Mouse (Mus musculus): ENCODE results near the gene Ndst2.

- no peak for TF ChIP-seq CTCF (IDR thresholded peaks at IDR 0.05; ENCODE audit: low read depth, low read length)
- no peak for TF ChIP-seq GATA1 (IDR thresholded peaks at IDR 0.05; ENCODE audit: borderline replicate concordance, low read length)
- TF ChIP-seq TAL1 (conservative IDR thresholded peaks at IDR 0.05; ENCODE audit: low read depth, low read length) = no peak
These were observed 4.1 kb upstream of the Ndst2 start for GRCm38 (mm10) chr14:20738511-20738910.
